Mouse (Mus musculus): ENCODE results near the gene Abhd11.

DNA sequence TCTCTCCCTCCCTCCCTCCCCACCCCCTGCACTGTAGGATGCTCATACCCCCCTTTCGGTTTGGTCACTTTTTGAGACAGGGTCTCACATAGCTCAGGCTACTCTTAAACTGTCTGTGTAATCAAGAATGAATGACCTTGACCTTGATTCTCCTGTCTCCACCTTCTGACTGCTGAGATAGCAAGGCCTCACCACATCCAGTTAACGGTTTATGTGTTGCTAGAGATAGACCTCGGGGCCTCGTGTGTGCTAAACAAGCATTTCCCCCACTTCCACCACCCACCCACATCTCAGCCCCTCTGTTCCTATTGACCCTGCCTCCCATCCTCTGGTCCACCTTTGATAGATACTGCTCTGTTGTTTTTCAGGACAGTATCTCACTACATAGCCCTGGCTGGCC lies 31.1 kb upstream of the Abhd11 start:
- TF ChIP-seq CTCF (IDR thresholded peaks at IDR 0.05; ENCODE audit: low read depth, low read length), result no peak
- no peak for TF ChIP-seq POLR2A (IDR thresholded peaks at IDR 0.05; ENCODE audit: borderline replicate concordance, low read depth, low read length)
